Mouse (Mus musculus) neutrophil, adult 5-6 weeks (primary cell): Measurements from ENCODE around the gene Zfp871. TPM values are rescaled to one million over a fixed set of nuclear protein-coding genes. Genes with fewer than 3 reads are reported as not detected.
"Not testable (repeated sequence)": the region's sequence is repeated elsewhere in the genome, so short reads cannot be mapped to it uniquely, and the experiment has no call there.

Experiments
- ATAC-seq: fragments of 151-379, 151-347 bp; 2 replicates; pipeline ENCODE4 v1.8.0; 2017; ENCODE audit warnings: mild to moderate bottlenecking, moderate TSS enrichment; ENCODE audit not compliant: insufficient number of reproducible peaks, poor library complexity, low FRiP score, severe bottlenecking; ENCODE audit errors: extremely low read depth
- total RNA-seq: library from RNA; stranded (forward); fragments of 200-1000 nt; gene quantifications from 2 replicates; pipeline ENCODE4 v1.2.3, GENCODE M21; 2017

Gene Zfp871
- total RNA-seq, 1 experiment from 2014 or later = 57.0 TPM

DNA sequence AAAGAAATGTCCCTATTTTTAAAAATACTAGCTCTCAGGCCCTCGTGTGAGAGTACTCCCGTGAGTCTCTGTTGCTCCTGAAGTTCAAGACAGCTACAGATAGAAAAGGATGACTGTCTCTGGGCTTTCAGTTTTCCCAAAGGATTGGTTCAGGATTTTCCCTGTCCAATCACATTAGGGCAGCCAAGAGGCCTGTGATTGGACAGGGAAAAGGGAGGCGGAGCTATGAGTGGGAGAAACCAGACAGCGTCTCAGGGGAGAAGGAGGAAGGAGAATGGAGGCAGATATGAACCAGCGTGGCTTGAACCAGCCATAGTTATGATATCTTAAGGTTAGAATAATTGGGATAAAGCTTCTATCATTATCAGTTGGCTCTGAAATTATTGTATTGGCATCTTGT lies 37.5 kb downstream of the Zfp871 start:
- no peak for ATAC-seq

DNA sequence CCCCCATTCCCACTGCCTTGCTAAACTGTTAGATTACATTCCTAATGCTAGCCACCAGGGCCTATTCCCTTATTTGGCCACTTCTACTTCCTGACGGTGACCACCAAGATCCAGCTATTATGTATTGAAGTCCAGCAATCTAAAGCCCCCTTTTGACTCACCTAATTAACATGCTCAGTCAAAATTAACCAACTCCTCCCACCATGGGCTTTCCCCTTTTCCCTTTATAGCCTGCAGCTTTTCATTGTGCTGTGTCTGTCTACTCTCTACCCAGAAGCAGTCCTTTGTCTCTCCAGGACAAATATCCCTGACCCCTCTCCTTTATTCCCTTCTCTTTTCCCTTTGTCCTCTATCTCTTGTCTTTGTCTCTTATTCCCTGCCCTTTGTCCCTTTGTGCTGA lies 47.0 kb downstream of the Zfp871 start:
- ATAC-seq = no peak

DNA sequence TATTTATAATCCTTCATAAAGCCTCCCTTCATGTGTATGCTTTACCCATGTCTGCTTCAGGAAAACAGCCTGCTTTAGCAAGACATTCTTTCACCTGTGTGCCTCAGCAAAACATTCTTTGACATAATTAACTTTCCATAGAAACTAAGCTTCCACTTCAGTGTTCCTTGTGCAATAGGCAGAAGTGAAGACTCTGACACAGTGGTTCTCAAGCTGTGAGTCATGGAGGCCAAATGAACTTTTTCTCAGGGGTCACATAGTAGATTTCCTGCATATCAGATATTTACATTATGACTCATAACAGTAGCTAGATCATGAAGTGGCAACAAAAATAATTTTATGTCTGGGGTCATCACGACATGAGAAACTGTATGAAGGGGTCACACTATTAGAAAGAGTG lies 49.7 kb downstream of the Zfp871 start:
- ATAC-seq = no peak

DNA sequence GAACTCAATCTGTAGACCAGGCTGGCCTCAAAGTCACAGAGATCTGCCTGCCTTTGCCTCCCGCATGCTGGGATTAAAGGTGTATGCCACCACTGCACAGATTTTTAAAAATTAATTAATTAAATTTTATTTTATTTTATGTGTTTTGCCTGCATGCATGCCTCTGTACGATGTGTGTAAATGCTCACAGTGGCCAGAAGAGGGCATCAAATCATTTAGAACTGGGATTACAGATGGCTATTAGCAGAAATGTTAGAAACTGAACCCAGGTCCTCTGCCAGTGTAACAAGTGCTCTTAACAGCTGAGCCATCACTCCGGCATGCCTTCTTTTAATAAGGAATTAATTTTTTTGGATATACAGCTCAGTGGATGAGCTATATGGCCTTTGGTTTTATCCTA lies 59.1 kb downstream of the Zfp871 start:
- ATAC-seq = no peak

DNA sequence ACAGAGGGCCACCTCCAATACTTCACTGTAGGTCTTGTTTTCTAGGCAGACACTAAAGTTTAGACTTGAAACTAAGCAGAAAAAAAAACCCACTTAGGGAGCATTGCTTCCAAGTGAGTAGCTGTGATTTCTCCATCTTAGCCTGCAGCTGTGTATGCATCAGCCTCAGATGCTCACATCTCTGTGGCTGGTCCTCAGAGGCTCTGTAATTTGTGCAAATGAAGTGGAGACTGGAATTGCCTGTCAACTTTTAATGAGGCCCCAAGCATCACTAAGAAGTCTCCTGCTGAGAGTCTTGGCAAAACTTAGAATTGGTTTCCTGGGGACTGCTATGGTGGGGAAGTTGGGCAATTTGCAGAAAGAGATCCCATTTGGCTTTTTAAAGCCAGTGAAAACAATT lies 61.7 kb downstream of the Zfp871 start:
- ATAC-seq = not testable (repeated sequence)

DNA sequence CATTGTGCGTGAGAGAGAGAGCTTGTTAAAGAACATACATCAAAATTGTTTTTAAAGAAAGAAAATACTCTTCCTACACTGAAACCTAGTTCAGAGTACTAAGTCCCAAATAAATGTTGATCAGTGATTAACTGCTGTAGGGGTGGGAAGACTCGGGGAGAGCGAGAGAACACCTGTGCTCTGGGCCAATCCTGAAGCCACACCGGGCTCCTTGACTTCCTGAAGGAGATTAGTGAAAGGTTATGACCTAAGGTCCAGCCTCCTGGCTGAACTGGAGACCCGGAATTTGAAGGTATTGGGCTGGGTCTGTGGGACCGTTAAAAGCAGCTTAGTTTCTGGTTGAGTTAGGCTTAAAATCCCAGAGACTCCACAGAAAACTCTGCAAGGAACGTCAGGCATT lies 65.3 kb downstream of the Zfp871 start:
- no peak for ATAC-seq

DNA sequence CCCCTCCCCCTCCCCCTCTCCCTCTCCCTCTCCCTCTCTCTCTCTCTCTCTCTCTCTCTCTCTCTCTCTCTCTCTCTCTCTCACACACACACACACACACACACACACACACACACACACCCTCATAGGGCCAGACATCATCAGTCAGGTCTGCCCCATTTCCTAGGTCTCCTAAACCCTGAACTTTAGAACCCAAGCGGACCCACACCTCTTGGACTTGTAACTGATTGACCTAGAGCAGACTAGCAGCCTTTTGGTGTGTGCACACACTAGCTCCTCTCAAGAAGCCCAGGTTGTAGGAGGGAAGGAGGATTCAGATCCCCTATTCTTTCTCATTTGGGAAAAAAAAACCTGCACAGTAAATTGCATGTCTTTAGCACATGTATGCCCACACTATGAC lies 65.9 kb downstream of the Zfp871 start:
- ATAC-seq = not testable (repeated sequence)

Other genes starting within 250 kb of the Zfp871 start
- gene Cyp4f37, start 167.0 kb downstream of the Zfp871 start, total RNA-seq = 0.12 TPM in 1 of 2 replicates, not detected in the other
- not detected in 2 replicates for gene Cyp4f40, start 129.4 kb downstream of the Zfp871 start, total RNA-seq
- gene Cyp4f15, start 102.7 kb downstream of the Zfp871 start, total RNA-seq = not detected in 2 replicates
- gene Zfp811, start 21.6 kb upstream of the Zfp871 start, total RNA-seq = not detected in 2 replicates
- gene Zfp799, start 42.0 kb upstream of the Zfp871 start, total RNA-seq = 4.9 and 12.2 TPM in 2 replicates
- 5.4 and 6.1 TPM in 2 replicates for gene Zfp870, start 103.4 kb upstream of the Zfp871 start, total RNA-seq
- gene Cyp4f14, start 129.1 kb upstream of the Zfp871 start, total RNA-seq = not detected in 2 replicates
- 29.6 and 36.0 TPM in 2 replicates for gene Cyp4f13, start 159.1 kb upstream of the Zfp871 start, total RNA-seq
- 15.1 and 15.5 TPM in 2 replicates for gene Zfp472, start 177.5 kb upstream of the Zfp871 start, total RNA-seq
- 20.5 and 28.3 TPM in 2 replicates for gene Zfp952, start 204.8 kb upstream of the Zfp871 start, total RNA-seq
- 4.2 and 5.3 TPM in 2 replicates for gene Zfp763, start 245.1 kb upstream of the Zfp871 start, total RNA-seq